Mouse (Mus musculus) brain, embryonic 14.5 days (tissue): Measurements from ENCODE around the gene Alyref2.
A peak's percentile ranks its signal among the peaks of the same experiment; 100 is the strongest.

Source experiments
- CTCF ChIP-seq: fragments of 200-500 bp; IDR thresholded peaks from 2 replicates; pipeline ENCODE4 v1.5.1; 2012; ENCODE audit warnings: inconsistent platforms, mild to moderate bottlenecking, moderate library complexity, borderline replicate concordance; ENCODE audit not compliant: insufficient read depth, insufficient read length; ENCODE audit errors: extremely low read depth
- POLR2A ChIP-seq: fragments of 200-500 bp; IDR thresholded peaks from 2 replicates; pipeline ENCODE4 v1.6.1; 2012; ENCODE audit warnings: mild to moderate bottlenecking, inconsistent platforms, borderline replicate concordance; ENCODE audit not compliant: poor library complexity, insufficient read depth, insufficient read length, severe bottlenecking; ENCODE audit errors: extremely low read depth

DNA sequence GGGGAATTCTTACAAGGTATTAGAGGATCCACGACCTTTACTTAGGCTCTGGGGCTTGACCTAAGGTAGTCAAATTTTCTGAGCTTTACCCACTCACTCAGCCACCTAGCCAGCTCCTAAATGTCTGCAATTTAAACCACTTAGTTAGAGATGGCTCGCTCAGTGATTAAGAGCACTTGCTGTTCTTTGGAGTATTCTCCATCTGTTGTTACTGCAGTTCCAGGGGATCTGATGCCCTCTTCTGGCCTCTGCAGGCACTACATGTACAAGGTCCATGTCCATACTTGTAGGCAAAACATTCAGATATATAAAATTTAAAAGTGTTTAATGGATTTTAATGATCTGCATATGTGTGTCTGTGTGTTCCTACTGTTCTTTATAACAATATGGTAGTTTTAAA is 24.3 kb upstream of the Alyref2 start:
- TF ChIP-seq CTCF: peak; percentile 62; the same call in 1 of the 2 replicates
- TF ChIP-seq POLR2A: no peak
